ENCODE assay signal across 28 mouse cellular contexts in the genomic region with DNA sequence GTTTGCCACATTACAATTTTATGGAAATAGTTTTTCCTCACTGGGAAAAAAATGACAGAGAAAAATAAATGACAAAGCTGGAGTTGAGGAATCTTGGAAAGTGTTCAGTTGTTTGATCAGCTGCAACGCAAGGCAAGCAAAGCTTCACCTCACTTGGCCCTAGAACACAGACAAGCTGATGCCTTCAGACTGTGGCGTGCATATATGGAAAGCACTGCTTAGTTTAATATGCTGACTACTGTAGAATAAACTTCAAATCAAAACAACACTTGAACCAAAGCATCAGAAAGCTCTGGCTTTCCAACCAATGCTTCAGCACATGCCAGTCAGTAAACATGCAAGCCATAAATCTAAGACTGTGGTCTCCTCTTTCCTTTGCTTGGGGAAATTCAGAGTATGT.
"Had no signal": no experiment of that assay in that cellular context is flagged by ENCODE, and none has a peak within 500 bp of the region (broad histone marks: within the 10 kb centered on the region; RNA-seq: fewer than 3 reads in every experiment).

No protein-coding gene starts in this region.

- ATAC-seq: liver, embryonic 12.5 days; liver, postnatal 0 days; midbrain, embryonic 13.5 days; midbrain, embryonic 15.5 days; midbrain, embryonic 16.5 days had no signal

- H3K36me3 ChIP-seq: limb, embryonic 10.5 days; limb, embryonic 12.5 days; limb, embryonic 13.5 days; limb, embryonic 15.5 days; liver, embryonic 12.5 days; liver, embryonic 13.5 days; liver, embryonic 15.5 days; midbrain, embryonic 12.5 days; midbrain, embryonic 13.5 days; midbrain, embryonic 15.5 days; neural tube, embryonic 12.5 days; neural tube, embryonic 13.5 days had no signal

- H3K4me2 ChIP-seq: limb, embryonic 12.5 days; limb, embryonic 13.5 days; limb, embryonic 15.5 days; liver, embryonic 11.5 days; liver, embryonic 12.5 days; liver, embryonic 13.5 days; liver, embryonic 15.5 days; midbrain, embryonic 12.5 days; midbrain, embryonic 13.5 days; midbrain, embryonic 15.5 days; neural tube, embryonic 12.5 days; neural tube, embryonic 13.5 days had no signal

- DNase-seq: layer of hippocampus, postnatal 36 days; left cerebral cortex, postnatal 4 days; liver; liver, embryonic 13.5 days; liver, postnatal 0 days; lung, adult 18-20 months; lung, adult 2 months; lung, postnatal 36 days; lung, postnatal 4 days; midbrain, embryonic 14.5 days had no signal

- H3K4me1 ChIP-seq: limb, embryonic 10.5 days; limb, embryonic 12.5 days; limb, embryonic 13.5 days; limb, embryonic 15.5 days; liver, embryonic 12.5 days; liver, embryonic 13.5 days; liver, embryonic 15.5 days; megakaryocyte, embryonic 14.5 days; midbrain, embryonic 12.5 days; midbrain, embryonic 13.5 days; midbrain, embryonic 15.5 days; neural tube, embryonic 12.5 days had no signal

- H3K27me3 ChIP-seq: limb, embryonic 12.5 days; limb, embryonic 13.5 days; limb, embryonic 15.5 days; liver, embryonic 12.5 days; liver, embryonic 13.5 days; liver, embryonic 15.5 days; megakaryocyte, embryonic 14.5 days; midbrain, embryonic 12.5 days; midbrain, embryonic 13.5 days; midbrain, embryonic 15.5 days; neural tube, embryonic 12.5 days; neural tube, embryonic 13.5 days had no signal

- H3K4me3 ChIP-seq: left cerebral cortex, adult 2 months; limb, embryonic 10.5 days; limb, embryonic 12.5 days; limb, embryonic 13.5 days; limb, embryonic 15.5 days; liver, embryonic 12.5 days; liver, embryonic 13.5 days; liver, embryonic 15.5 days; megakaryocyte, embryonic 14.5 days; midbrain, embryonic 12.5 days; midbrain, embryonic 13.5 days; midbrain, embryonic 15.5 days; myocyte; neural tube, embryonic 12.5 days; neural tube, embryonic 13.5 days had no signal

- H3K9ac ChIP-seq: limb, embryonic 12.5 days; limb, embryonic 13.5 days; limb, embryonic 15.5 days; liver, embryonic 12.5 days; liver, embryonic 13.5 days; liver, embryonic 14.5 days; liver, embryonic 15.5 days; liver, postnatal 0 days; midbrain, embryonic 12.5 days; midbrain, embryonic 13.5 days; midbrain, embryonic 15.5 days; neural tube, embryonic 12.5 days; neural tube, embryonic 13.5 days had no signal

- H3K27ac ChIP-seq: left cerebral cortex, adult 2 months; limb, embryonic 10.5 days; limb, embryonic 12.5 days; limb, embryonic 13.5 days; limb, embryonic 15.5 days; liver, embryonic 12.5 days; liver, embryonic 13.5 days; liver, embryonic 14.5 days; liver, embryonic 15.5 days; macrophage; midbrain, embryonic 12.5 days; midbrain, embryonic 13.5 days; midbrain, embryonic 15.5 days; neural tube, embryonic 12.5 days; neural tube, embryonic 13.5 days had no signal

- H3K9me3 ChIP-seq: limb, embryonic 10.5 days; limb, embryonic 12.5 days; limb, embryonic 13.5 days; limb, embryonic 15.5 days; liver, embryonic 12.5 days; liver, embryonic 13.5 days; liver, embryonic 15.5 days; megakaryocyte, embryonic 14.5 days; midbrain, embryonic 12.5 days; midbrain, embryonic 13.5 days; midbrain, embryonic 15.5 days; neural tube, embryonic 12.5 days; neural tube, embryonic 13.5 days had no signal
